Mouse (Mus musculus): Measurements from ENCODE around the gene Plce1. TPM values are rescaled to one million over a fixed set of nuclear protein-coding genes. Genes with fewer than 3 reads are reported as not detected.

Plce1 gene
- total and polyA plus RNA-seq, 2 experiments from 2014 or later: 5.2 to 10.0 TPM

DNA sequence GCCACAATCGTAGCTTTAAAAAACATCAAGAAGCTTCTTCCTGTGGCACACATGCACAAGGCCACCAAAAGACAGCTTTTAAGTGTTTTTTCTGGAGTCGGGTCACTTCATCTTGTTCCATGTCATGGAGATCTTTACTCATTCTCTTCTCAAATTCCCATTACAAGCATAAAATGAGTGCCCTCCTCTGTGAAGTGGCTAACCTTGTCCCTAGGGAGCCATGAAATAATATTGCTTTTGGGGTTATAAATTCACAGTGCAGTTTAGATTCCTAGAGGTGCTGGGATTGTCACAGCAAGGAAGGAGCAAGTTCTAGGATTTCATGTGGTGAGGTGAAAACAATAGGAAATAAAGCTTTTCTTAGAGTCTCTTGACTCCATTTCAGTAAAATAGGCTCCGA is 223.8 kb downstream of the Plce1 start:
- no peak overlapping the region for H3K4me2 ChIP-seq (ENCODE audit: low read depth, low read length)
- no peaks in the 10 kb centered on the region for H3K27me3 ChIP-seq (ENCODE audit: insufficient read depth, low read length)
- no peak for TF ChIP-seq CTCF (IDR thresholded peaks at IDR 0.05; ENCODE audit: low read depth)
- DNase-seq (ENCODE audit: low spot score) (no peak), ATAC-seq (no peak)
- no peaks in the 10 kb centered on the region for H3K36me3 ChIP-seq (ENCODE audit: insufficient read depth, low read length)
- no peak overlapping the region for H3K9ac ChIP-seq (replicated peaks; ENCODE audit: low read length)
- WGBS: 85% methylated on average over 3 of the region's 3 CpGs
- no peak overlapping the region for H3K4me3 ChIP-seq (ENCODE audit: low read length)
- H3K9me3 ChIP-seq (ENCODE audit: low read length): no peaks in the 10 kb centered on the region
- H3K27ac ChIP-seq: no peak overlapping the region
- no peaks in the 10 kb centered on the region for H3K4me1 ChIP-seq (ENCODE audit: insufficient read depth, low read length)

DNA sequence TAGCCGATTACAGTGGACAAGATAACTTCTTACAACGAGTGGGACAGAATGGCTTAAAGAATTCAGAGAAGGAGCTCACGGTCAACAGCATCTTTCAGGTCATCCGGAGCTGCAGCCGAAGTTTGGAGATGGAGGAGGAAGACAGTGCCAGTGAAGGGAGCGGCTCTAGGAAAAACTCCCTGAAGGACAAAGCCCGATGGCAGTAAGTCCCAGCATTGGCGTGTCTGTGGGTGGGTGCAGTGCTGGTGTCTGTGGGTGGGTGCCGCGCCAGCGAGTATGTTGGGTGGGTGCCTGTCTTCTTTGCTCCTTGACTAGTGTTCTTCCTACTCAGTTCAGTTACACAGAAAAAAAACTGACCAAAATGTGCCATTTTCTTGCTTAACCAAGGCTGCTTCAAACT is 224.3 kb downstream of the Plce1 start:
- H3K9me3 ChIP-seq (ENCODE audit: low read length): no peaks in the 10 kb centered on the region
- WGBS: 93% methylated on average over 11 of the region's 11 CpGs

DNA sequence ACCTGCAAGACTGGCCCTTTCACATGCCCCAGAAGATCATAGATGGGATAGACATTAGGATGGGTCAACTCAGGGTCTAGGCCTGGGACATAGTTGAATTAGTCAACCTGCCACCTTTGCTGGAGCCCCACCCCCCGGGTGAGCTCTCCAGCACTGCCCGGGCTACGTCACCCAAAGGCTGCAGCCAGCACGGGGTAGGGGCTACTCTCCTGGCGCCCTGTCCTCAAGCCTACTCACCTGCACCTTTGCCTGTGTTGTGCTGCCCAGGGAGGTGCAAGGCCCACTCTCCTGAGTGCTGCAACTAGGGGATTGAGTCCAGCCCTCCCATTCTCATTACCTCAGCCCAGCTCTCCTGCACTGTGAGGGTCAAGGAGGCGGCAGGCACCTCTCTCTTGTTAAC is 225.5 kb downstream of the Plce1 start:
- no peak overlapping the region for H3K4me3 ChIP-seq (ENCODE audit: low read length)
- no peaks in the 10 kb centered on the region for H3K27me3 ChIP-seq (ENCODE audit: insufficient read depth, low read length)
- no peak for DNase-seq (ENCODE audit: low spot score)
- H3K4me1 ChIP-seq (ENCODE audit: insufficient read depth, low read length): no peaks in the 10 kb centered on the region
- ATAC-seq: no peak
- H3K4me2 ChIP-seq (ENCODE audit: low read depth, low read length): no peak overlapping the region
- 92% methylated on average over 6 of the region's 6 CpGs for WGBS
- H3K9ac ChIP-seq (replicated peaks; ENCODE audit: low read length): no peak overlapping the region
- no peaks in the 10 kb centered on the region for H3K36me3 ChIP-seq (ENCODE audit: insufficient read depth, low read length)
- H3K27ac ChIP-seq: no peak overlapping the region
- no peak for TF ChIP-seq CTCF (IDR thresholded peaks at IDR 0.05; ENCODE audit: low read depth)
- no peaks in the 10 kb centered on the region for H3K9me3 ChIP-seq (ENCODE audit: low read length)

More for the DNA sequence above, 224.3 kb downstream of the Plce1 start:
- ATAC-seq (no peak), DNase-seq (ENCODE audit: low spot score) (no peak)
- Histone ChIP-seq H3K4me3 (ENCODE audit: low read length) (no peak overlapping the region), H3K27me3 (ENCODE audit: insufficient read depth, low read length) (no peaks in the 10 kb centered on the region), H3K4me2 (ENCODE audit: low read depth, low read length) (no peak overlapping the region), H3K9ac (replicated peaks; ENCODE audit: low read length) (no peak overlapping the region), H3K27ac (no peak overlapping the region), H3K4me1 (ENCODE audit: insufficient read depth, low read length) (no peaks in the 10 kb centered on the region), H3K36me3 (ENCODE audit: insufficient read depth, low read length) (no peaks in the 10 kb centered on the region)
- no peak for TF ChIP-seq CTCF (IDR thresholded peaks at IDR 0.05; ENCODE audit: low read depth)

DNA sequence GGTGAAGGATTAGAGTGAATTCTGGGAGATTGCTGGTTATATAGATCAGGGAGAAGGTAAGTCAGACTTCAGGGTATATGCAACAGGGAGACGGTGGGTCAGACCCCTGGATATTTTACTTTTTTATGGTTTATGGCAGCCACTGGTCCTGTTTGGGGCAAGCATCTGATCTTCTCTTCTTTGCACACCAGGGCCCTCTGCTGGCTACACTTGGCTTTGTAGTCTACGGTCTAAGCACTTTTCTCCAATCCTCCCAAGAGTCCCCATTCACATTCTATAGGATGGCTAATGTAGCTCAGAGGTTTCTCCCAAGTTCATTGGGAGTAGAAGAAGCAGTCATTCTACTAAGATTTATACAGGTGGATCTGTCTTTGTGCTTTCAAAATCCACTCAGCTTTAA is 228.5 kb downstream of the Plce1 start:
- Histone ChIP-seq H3K4me1 (ENCODE audit: insufficient read depth, low read length) (no peaks in the 10 kb centered on the region), H3K4me3 (ENCODE audit: low read length) (no peak overlapping the region), H3K27ac (no peak overlapping the region), H3K9me3 (ENCODE audit: low read length) (no peaks in the 10 kb centered on the region), H3K4me2 (ENCODE audit: low read depth, low read length) (no peak overlapping the region), H3K36me3 (ENCODE audit: insufficient read depth, low read length) (no peaks in the 10 kb centered on the region), H3K9ac (replicated peaks; ENCODE audit: low read length) (no peak overlapping the region), H3K27me3 (ENCODE audit: insufficient read depth, low read length) (no peaks in the 10 kb centered on the region)
- no peak for ATAC-seq
- DNase-seq (ENCODE audit: low spot score): no peak
- 92% methylated on average over 2 of the region's 2 CpGs for WGBS
- peak; percentile 44 for TF ChIP-seq CTCF (IDR thresholded peaks at IDR 0.05; ENCODE audit: low read depth)

DNA sequence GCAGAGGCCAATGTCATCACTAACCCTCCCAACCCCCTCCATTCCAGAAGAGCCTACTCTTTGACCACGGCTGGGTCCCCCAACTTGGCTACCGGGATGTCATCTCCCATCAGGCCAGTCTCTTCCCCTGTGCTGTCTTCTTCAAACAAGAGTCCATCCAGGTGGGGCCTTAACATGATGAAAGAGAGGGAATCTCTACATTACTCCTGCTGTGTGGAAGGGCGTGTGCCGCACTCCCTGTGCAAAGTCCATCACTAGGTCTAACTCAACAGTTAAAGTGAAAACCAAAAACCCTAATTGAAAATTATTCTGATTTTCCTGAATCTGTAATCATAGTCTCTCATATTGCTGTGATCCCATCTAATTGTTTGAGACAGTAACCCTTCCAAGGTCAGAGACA is 240.9 kb downstream of the Plce1 start:
- H3K9me3 ChIP-seq (ENCODE audit: low read length): no peaks in the 10 kb centered on the region
- H3K36me3 ChIP-seq (ENCODE audit: insufficient read depth, low read length): no peaks in the 10 kb centered on the region
- H3K4me1 ChIP-seq (ENCODE audit: insufficient read depth, low read length): no peaks in the 10 kb centered on the region
- ATAC-seq (no peak), DNase-seq (ENCODE audit: low spot score) (no peak)
- 98% methylated on average over 4 of the region's 4 CpGs for WGBS
- no peak overlapping the region for H3K4me2 ChIP-seq (ENCODE audit: low read depth, low read length)
- H3K27ac ChIP-seq: no peak overlapping the region
- H3K4me3 ChIP-seq (ENCODE audit: low read length): no peak overlapping the region
- H3K9ac ChIP-seq (replicated peaks; ENCODE audit: low read length): no peak overlapping the region
- H3K27me3 ChIP-seq (ENCODE audit: insufficient read depth, low read length): no peaks in the 10 kb centered on the region
- no peak for TF ChIP-seq CTCF (IDR thresholded peaks at IDR 0.05; ENCODE audit: low read depth)

DNA sequence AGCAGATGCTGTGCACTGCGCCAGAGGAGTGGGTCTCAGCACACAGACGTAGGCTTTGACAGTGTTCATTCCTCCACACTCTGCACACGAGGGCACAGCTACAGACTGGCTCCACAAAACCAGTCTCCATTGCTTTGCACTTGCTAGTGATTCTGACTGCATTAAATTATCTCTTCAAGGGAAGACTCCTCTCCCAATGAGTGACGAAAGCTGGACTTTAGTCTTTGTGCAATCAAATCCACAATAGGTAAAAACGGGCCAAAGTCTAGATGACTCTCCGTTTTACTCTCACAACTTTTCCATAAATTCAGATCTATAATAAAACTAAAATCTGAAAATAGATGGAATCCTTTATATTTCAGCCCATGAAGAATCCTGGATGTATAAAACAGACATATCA is 242.1 kb downstream of the Plce1 start:
- no peak overlapping the region for H3K4me3 ChIP-seq (ENCODE audit: low read length)
- ATAC-seq: no peak
- no peaks in the 10 kb centered on the region for H3K36me3 ChIP-seq (ENCODE audit: insufficient read depth, low read length)
- TF ChIP-seq CTCF (IDR thresholded peaks at IDR 0.05; ENCODE audit: low read depth): no peak
- no peak overlapping the region for H3K27ac ChIP-seq
- H3K4me1 ChIP-seq (ENCODE audit: insufficient read depth, low read length): no peaks in the 10 kb centered on the region
- DNase-seq (ENCODE audit: low spot score): no peak
- 87% methylated on average over 6 of the region's 6 CpGs for WGBS
- no peak overlapping the region for H3K4me2 ChIP-seq (ENCODE audit: low read depth, low read length)
- no peaks in the 10 kb centered on the region for H3K9me3 ChIP-seq (ENCODE audit: low read length)
- no peaks in the 10 kb centered on the region for H3K27me3 ChIP-seq (ENCODE audit: insufficient read depth, low read length)
- no peak overlapping the region for H3K9ac ChIP-seq (replicated peaks; ENCODE audit: low read length)

DNA sequence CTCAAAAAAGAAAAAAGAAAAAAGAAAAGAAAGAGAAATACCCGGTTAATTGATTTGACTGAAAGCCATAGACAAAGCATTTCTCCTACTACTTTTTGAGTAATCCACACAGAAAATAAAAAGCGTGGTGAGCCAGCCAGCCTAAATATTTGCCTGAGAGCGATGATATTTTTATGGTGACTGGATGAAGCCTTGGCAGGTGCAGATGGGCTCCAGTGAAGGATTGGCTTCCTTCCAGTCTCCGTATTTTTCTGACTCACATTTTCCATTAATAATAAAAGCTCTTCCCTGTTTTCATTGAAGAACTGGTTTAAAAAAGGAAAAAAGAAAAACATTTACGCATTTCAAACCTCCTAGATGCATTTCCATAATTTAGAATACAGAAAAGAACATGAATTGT is 243.1 kb downstream of the Plce1 start:
- Histone ChIP-seq H3K27me3 (ENCODE audit: insufficient read depth, low read length) (no peaks in the 10 kb centered on the region), H3K9me3 (ENCODE audit: low read length) (no peaks in the 10 kb centered on the region), H3K9ac (replicated peaks; ENCODE audit: low read length) (no peak overlapping the region), H3K27ac (no peak overlapping the region), H3K4me3 (ENCODE audit: low read length) (no peak overlapping the region), H3K36me3 (ENCODE audit: insufficient read depth, low read length) (no peaks in the 10 kb centered on the region), H3K4me1 (ENCODE audit: insufficient read depth, low read length) (no peaks in the 10 kb centered on the region; the same call in 1 of the 2 replicates), H3K4me2 (ENCODE audit: low read depth, low read length) (no peak overlapping the region)
- ATAC-seq: no peak
- 45% methylated on average over 5 of the region's 5 CpGs for WGBS
- DNase-seq (ENCODE audit: low spot score): peak; percentile 31
- TF ChIP-seq CTCF (IDR thresholded peaks at IDR 0.05; ENCODE audit: low read depth): no peak
